Mouse (Mus musculus): Measurements from ENCODE around the gene Rpusd4.

Gene Rpusd4

GRCm38 (mm10) chr9:35289992-35290391 lies 22.3 kb downstream of the Rpusd4 start:
- DNase-seq, result no peak

GRCm38 (mm10) chr9:35290417-35290816 lies 22.8 kb downstream of the Rpusd4 start:
- no peak for DNase-seq

GRCm38 (mm10) chr9:35290916-35291315 lies 23.3 kb downstream of the Rpusd4 start:
- no peak for DNase-seq

GRCm38 (mm10) chr9:35293465-35293864 lies 25.8 kb downstream of the Rpusd4 start:
- no peak for DNase-seq

GRCm38 (mm10) chr9:35297791-35298190 lies 30.1 kb downstream of the Rpusd4 start:
- no peak for DNase-seq

- no peak for DNase-seq
Measured at GRCm38 (mm10) chr9:35302172-35302571, 34.5 kb downstream of the Rpusd4 start.

GRCm38 (mm10) chr9:35307461-35307860 lies 39.8 kb downstream of the Rpusd4 start:
- DNase-seq, result no peak

- no peak for DNase-seq
Measured at GRCm38 (mm10) chr9:35310377-35310776, 42.7 kb downstream of the Rpusd4 start.

GRCm38 (mm10) chr9:35312516-35312915 lies 44.9 kb downstream of the Rpusd4 start:
- DNase-seq, result no peak

GRCm38 (mm10) chr9:35313601-35314000 lies 45.9 kb downstream of the Rpusd4 start:
- no peak for DNase-seq

GRCm38 (mm10) chr9:35314254-35314653 lies 46.6 kb downstream of the Rpusd4 start:
- no peak for DNase-seq

GRCm38 (mm10) chr9:35316771-35317211 lies 49.1 kb downstream of the Rpusd4 start:
- DNase-seq, result no peak

- no peak for DNase-seq
Measured at GRCm38 (mm10) chr9:35317233-35317980, 49.7 kb downstream of the Rpusd4 start.

GRCm38 (mm10) chr9:35318537-35319172 lies 51.0 kb downstream of the Rpusd4 start:
- no peak for DNase-seq

GRCm38 (mm10) chr9:35320288-35320687 lies 52.6 kb downstream of the Rpusd4 start:
- no peak for DNase-seq

- DNase-seq, result no peak
Measured at GRCm38 (mm10) chr9:35323974-35324373, 56.3 kb downstream of the Rpusd4 start.

- DNase-seq, result no peak
Measured at GRCm38 (mm10) chr9:35324571-35324970, 56.9 kb downstream of the Rpusd4 start.

- no peak for DNase-seq
Measured at GRCm38 (mm10) chr9:35326644-35327263, 59.1 kb downstream of the Rpusd4 start.

Data from right cerebral cortex, postnatal 14 days (tissue).